Mouse (Mus musculus): ENCODE data around the gene Plscr3. TPM values are rescaled to one million over a fixed set of nuclear protein-coding genes. Genes with fewer than 3 reads are reported as not detected.
A peak's percentile ranks its signal among the peaks of the same experiment; 100 is the strongest.

The Plscr3 gene
- polyA plus RNA-seq, 1 experiment from 2014 or later = 82.9 TPM

- POLR2A ChIA-PET = interaction anchor here (1.7 kb wide), 1 partner anchor 14 kb away, joined by 6 read pairs; the partner anchor contains the start of genes 2810408A11Rik and Neurl4
- DNase-seq (ENCODE audit: low read depth, low spot score) (no peak), ATAC-seq (no peak)
- H3K27me3 ChIP-seq = no peaks in the 10 kb centered on the region
- TF ChIP-seq CTCF (IDR thresholded peaks at IDR 0.05) = no peak
- CTCF ChIA-PET = interaction anchor here (0.9 to 3.7 kb wide), 7 partner anchors 10 to 202 kb away, joined by 3 to 19 read pairs (median 3); partner anchors contain the start of genes 2810408A11Rik, Neurl4 and Tnfsf13
- in situ Hi-C loops (cut with MboI; ENCODE audit: low pct_unique_long_range_greater_than_20kb) = no loop called here
Measured at GRCm38 (mm10) chr11:69886907-69887635, 40.9 kb downstream of the Plscr3 start.

DNA sequence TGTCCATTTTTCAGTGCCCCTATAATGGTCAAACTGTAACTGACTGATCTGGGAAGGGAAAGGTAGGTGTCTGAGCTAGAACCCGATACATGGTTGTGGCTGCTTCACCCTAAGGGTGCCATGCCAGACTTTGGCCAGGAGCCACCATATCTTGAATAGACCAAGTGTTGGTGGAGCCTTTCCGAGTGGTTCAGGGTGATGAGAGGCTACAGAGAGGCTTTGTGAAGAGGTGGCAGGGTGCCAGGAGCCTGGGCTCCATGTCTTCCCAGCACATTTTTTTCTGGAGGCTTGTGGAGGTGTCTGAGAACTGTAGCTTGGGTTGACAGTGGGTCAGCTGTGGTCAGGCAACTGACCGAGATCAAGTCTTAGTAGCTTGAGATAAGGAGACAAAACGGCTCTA lies 45.3 kb downstream of the Plscr3 start:
- ChIA-PET POLR2A (no interaction called here), CTCF (no interaction called here)
- in situ Hi-C loops (cut with MboI; ENCODE audit: low pct_unique_long_range_greater_than_20kb) = no loop called here
- ATAC-seq (no peak), DNase-seq (ENCODE audit: low read depth, low spot score) (no peak)
- no peak for TF ChIP-seq CTCF (IDR thresholded peaks at IDR 0.05)
- no peaks in the 10 kb centered on the region for H3K27me3 ChIP-seq

DNA sequence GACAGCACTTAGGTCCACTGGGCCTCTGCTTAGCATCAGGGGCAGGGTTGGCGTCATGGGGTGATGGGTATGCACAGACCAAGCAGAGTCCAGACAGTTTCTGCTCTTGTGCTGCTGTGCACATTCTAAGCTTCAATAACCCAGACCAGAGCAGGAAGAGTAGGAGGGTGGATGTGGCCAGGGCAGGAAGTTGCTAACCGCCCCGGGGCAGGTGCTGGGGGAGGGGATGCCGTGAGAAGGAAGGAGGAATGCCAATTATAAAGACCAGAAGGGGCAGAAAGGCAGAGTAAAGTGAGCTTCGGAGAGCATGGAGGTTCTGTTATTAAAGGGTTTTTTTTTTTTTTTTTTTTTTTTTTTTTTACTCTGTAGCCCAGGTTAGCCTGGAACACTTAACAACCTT lies 48.5 kb downstream of the Plscr3 start:
- DNase-seq (ENCODE audit: low read depth, low spot score) (no peak), ATAC-seq (no peak)
- in situ Hi-C loops (cut with MboI; ENCODE audit: low pct_unique_long_range_greater_than_20kb) = no loop called here
- POLR2A ChIA-PET = no interaction called here
- CTCF ChIA-PET = interaction anchor here (0.7 kb wide), 1 partner anchor 11 kb away, joined by 4 read pairs; no protein-coding TSS in a partner anchor
- no peaks in the 10 kb centered on the region for H3K27me3 ChIP-seq
- no peak for TF ChIP-seq CTCF (IDR thresholded peaks at IDR 0.05)

DNA sequence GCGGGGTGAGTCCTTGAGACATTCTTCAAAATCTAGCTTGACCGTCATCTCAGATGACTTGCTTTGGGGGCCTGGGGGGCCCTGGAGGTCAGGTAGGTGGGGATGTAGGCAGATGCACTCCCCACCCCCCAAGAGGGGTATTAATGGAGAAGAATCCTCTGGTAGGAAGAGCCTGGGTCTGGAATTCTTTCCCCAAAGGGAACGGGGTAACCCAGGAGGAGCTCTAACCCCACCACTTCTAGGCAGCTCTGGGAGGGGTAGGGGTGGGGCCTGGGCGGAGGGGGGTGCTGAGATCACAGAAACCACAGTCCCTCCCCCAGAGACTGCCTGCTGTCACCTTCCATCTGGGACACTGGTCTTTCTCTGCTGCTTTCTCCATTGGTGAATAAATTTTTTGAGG lies 49.1 kb downstream of the Plscr3 start, which contains the start of gene Acap1:
Acap1 (minus strand) TSS at position 249 of the 400 bp plus-strand sequence.
- TF ChIP-seq CTCF (IDR thresholded peaks at IDR 0.05) = no peak
- DNase-seq (ENCODE audit: low read depth, low spot score) = no peak
- no peak for ATAC-seq
- in situ Hi-C loops (cut with MboI; ENCODE audit: low pct_unique_long_range_greater_than_20kb) = no loop called here
- POLR2A ChIA-PET = no interaction called here
- CTCF ChIA-PET = interaction anchor here (0.7 kb wide), 1 partner anchor 12 kb away, joined by 4 read pairs; no protein-coding TSS in a partner anchor
- no peaks in the 10 kb centered on the region for H3K27me3 ChIP-seq

- in situ Hi-C loops (cut with MboI; ENCODE audit: low pct_unique_long_range_greater_than_20kb) = no loop called here
- CTCF ChIA-PET = interaction anchor here (1.6 to 2.7 kb wide), 4 partner anchors 12 to 49 kb away, joined by 3 to 19 read pairs (median 7); partner anchors contain the start of gene Kctd11
- DNase-seq (ENCODE audit: low read depth, low spot score) (no peak), ATAC-seq (no peak)
- TF ChIP-seq CTCF (IDR thresholded peaks at IDR 0.05) = no peak
- POLR2A ChIA-PET = interaction anchor here (0.6 to 2.8 kb wide), 6 partner anchors 16 to 863 kb away, joined by 3 to 16 read pairs (median 6); partner anchors contain the start of genes Kctd11 and Phf23
- no peaks in the 10 kb centered on the region for H3K27me3 ChIP-seq
Measured at GRCm38 (mm10) chr11:69899870-69900269, 53.7 kb downstream of the Plscr3 start.

DNA sequence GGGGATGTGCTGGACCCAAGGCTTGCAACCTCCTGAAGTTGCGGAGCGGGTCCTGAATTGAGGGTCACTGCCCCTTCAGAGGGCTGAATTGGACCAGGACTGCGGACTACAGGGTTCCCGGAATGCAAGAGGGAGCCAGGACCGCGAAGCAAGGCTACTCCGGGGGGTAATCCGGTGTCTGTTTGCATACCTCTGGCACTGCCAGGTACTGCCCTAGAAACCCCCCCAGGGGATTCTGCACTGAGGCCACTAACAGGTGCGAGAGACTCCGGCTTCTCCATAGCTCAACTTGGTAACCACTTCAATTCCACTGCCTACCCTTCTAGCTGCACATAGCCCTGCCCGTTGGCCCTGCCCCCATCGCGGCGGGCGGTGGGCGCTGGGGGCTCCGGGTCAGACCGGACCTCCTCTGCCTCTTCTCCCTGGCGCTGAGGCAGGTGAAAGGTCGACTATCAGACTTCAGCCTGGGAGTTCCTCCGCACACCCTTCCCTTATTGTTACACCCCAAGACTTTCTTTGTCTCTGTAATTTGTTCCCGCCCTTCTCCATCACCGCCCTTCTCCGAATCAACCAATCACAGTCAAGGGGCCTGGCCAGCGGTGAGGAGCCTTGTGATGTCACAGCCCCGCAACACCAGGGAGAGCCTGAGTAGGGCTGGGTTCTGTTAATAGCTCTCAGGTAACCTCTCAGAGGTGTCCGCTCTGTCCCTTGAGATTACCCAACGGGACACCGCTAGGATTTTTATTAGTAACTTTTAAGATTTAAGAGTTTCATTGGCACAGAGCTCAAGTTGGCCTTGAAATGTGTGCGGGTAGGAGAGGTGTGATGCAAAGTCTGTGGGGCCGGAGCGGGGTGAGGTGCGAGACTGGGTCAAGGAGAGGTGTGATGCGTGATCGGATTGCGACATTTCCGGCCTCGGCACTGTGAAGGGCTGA lies 54.6 kb downstream of the Plscr3 start, which contains the start of the genes 2810408A11Rik and Neurl4:
2810408A11Rik (minus strand) TSS at position 517 of the 935 bp plus-strand sequence.
Neurl4 (plus strand) TSS at position 602 of the 935 bp plus-strand sequence.
- DNase-seq (ENCODE audit: low read depth, low spot score) (peak; percentile 84), ATAC-seq (peak; percentile 83)
- in situ Hi-C loops (cut with MboI; ENCODE audit: low pct_unique_long_range_greater_than_20kb) = no loop called here
- ChIA-PET POLR2A (interaction anchor here (0.7 to 2.8 kb wide), 8 partner anchors 10 to 219 kb away, joined by 3 to 16 read pairs (median 5); partner anchors contain the start of genes Kctd11, Phf23 and Senp3), CTCF (interaction anchor here (1.0 to 2.7 kb wide), 5 partner anchors 13 to 48 kb away, joined by 3 to 19 read pairs (median 3); partner anchors contain the start of gene Kctd11)
- H3K27me3 ChIP-seq = no peaks in the 10 kb centered on the region
- no peak for TF ChIP-seq CTCF (IDR thresholded peaks at IDR 0.05)

GRCm38 (mm10) chr11:69901406-69901846 lies 55.2 kb downstream of the Plscr3 start:
- TF ChIP-seq CTCF (IDR thresholded peaks at IDR 0.05) = no peak
- in situ Hi-C loops (cut with MboI; ENCODE audit: low pct_unique_long_range_greater_than_20kb) = no loop called here
- ATAC-seq = peak; percentile 28
- ChIA-PET POLR2A (interaction anchor here (1.0 to 2.8 kb wide), 4 partner anchors 13 to 220 kb away, joined by 3 to 16 read pairs (median 6); partner anchors contain the start of genes Kctd11 and Senp3), CTCF (interaction anchor here (1.0 to 2.7 kb wide), 3 partner anchors 13 to 48 kb away, joined by 3 to 19 read pairs (median 3); no protein-coding TSS in a partner anchor)
- H3K27me3 ChIP-seq = no peaks in the 10 kb centered on the region
- DNase-seq (ENCODE audit: low read depth, low spot score) = peak; percentile 94

Other genes starting within 250 kb of the Plscr3 start
- 0.80 TPM for gene Atp1b2, start 240.4 kb upstream of the Plscr3 start, polyA plus RNA-seq (2021)
- not detected for gene Shbg, start 228.5 kb upstream of the Plscr3 start, polyA plus RNA-seq (2021)
- 5.2 TPM for gene Sat2, start 224.4 kb upstream of the Plscr3 start, polyA plus RNA-seq (2021)
- gene Fxr2, start 213.4 kb upstream of the Plscr3 start, polyA plus RNA-seq (2021) = 82.4 TPM
- 0.15 TPM for gene Sox15, start 191.1 kb upstream of the Plscr3 start, polyA plus RNA-seq (2021)
- gene Mpdu1, start 183.7 kb upstream of the Plscr3 start, polyA plus RNA-seq (2021) = 84.1 TPM
- 4.4 TPM for gene Cd68, start 180.2 kb upstream of the Plscr3 start, polyA plus RNA-seq (2021)
- gene Eif4a1, start 174.0 kb upstream of the Plscr3 start, polyA plus RNA-seq (2021) = 592 TPM
- 116 TPM for gene Senp3, start 164.3 kb upstream of the Plscr3 start, polyA plus RNA-seq (2021)
- 5.0 TPM for gene Tnfsf13, start 160.6 kb upstream of the Plscr3 start, polyA plus RNA-seq (2021)
- 26.6 TPM for gene Tnfsf12, start 150.5 kb upstream of the Plscr3 start, polyA plus RNA-seq (2021)
- 7.2 TPM for gene Tnfsfm13, start 150.3 kb upstream of the Plscr3 start, polyA plus RNA-seq (2021)
- gene Polr2a, start 87.7 kb upstream of the Plscr3 start, polyA plus RNA-seq (2021) = 96.2 TPM
- 0.32 TPM for gene Slc35g3, start 84.4 kb upstream of the Plscr3 start, polyA plus RNA-seq (2021)
- gene Zbtb4, start 80.5 kb upstream of the Plscr3 start, polyA plus RNA-seq (2021) = 36.9 TPM
- gene Chrnb1, start 50.4 kb upstream of the Plscr3 start, polyA plus RNA-seq (2021) = 27.7 TPM
- 0.03 TPM for gene Fgf11, start 44.5 kb upstream of the Plscr3 start, polyA plus RNA-seq (2021)
- 1.1 TPM for gene Tmem102, start 40.8 kb upstream of the Plscr3 start, polyA plus RNA-seq (2021)
- not detected for gene Gm39566, start 31.1 kb upstream of the Plscr3 start, polyA plus RNA-seq (2021)
- gene Spem2, start 27.9 kb upstream of the Plscr3 start, polyA plus RNA-seq (2021) = not detected
- 0.09 TPM for gene Spem1, start 24.2 kb upstream of the Plscr3 start, polyA plus RNA-seq (2021)
- gene Nlgn2, start 8.6 kb upstream of the Plscr3 start, polyA plus RNA-seq (2021) = 35.0 TPM
- 158 TPM for gene Tmem256, start 7.9 kb upstream of the Plscr3 start, polyA plus RNA-seq (2021)
- not detected for gene Tnk1, start 12.4 kb downstream of the Plscr3 start, polyA plus RNA-seq (2021)
- 0.12 TPM for gene Tmem95, start 31.6 kb downstream of the Plscr3 start, polyA plus RNA-seq (2021)
- 8.4 TPM for gene Kctd11, start 35.0 kb downstream of the Plscr3 start, polyA plus RNA-seq (2021)
- gene Acap1, start 49.2 kb downstream of the Plscr3 start, polyA plus RNA-seq (2021) = 0.40 TPM
- 3.6 TPM for gene 2810408A11Rik, start 54.6 kb downstream of the Plscr3 start, polyA plus RNA-seq (2021)
- gene Neurl4, start 54.7 kb downstream of the Plscr3 start, polyA plus RNA-seq (2021) = 53.3 TPM
- gene Gps2, start 67.5 kb downstream of the Plscr3 start, polyA plus RNA-seq (2021) = 55.6 TPM
- gene Eif5a, start 75.6 kb downstream of the Plscr3 start, polyA plus RNA-seq (2021) = 768 TPM
- 2.4 TPM for gene Ybx2, start 89.4 kb downstream of the Plscr3 start, polyA plus RNA-seq (2021)
- gene Slc2a4, start 101.8 kb downstream of the Plscr3 start, polyA plus RNA-seq (2021) = 0.13 TPM
- gene Cldn7, start 118.4 kb downstream of the Plscr3 start, polyA plus RNA-seq (2021) = not detected
- gene Ctdnep1, start 134.8 kb downstream of the Plscr3 start, polyA plus RNA-seq (2021) = 174 TPM
- 76.4 TPM for gene Elp5, start 136.1 kb downstream of the Plscr3 start, polyA plus RNA-seq (2021)
- gene Gabarap, start 144.8 kb downstream of the Plscr3 start, polyA plus RNA-seq (2021) = 528 TPM
- gene Phf23, start 149.4 kb downstream of the Plscr3 start, polyA plus RNA-seq (2021) = 76.1 TPM
- 41.6 TPM for gene Dvl2, start 154.2 kb downstream of the Plscr3 start, polyA plus RNA-seq (2021)
- 234 TPM for gene Acadvl, start 169.0 kb downstream of the Plscr3 start, polyA plus RNA-seq (2021)
- 48.1 TPM for gene Dlg4, start 170.6 kb downstream of the Plscr3 start, polyA plus RNA-seq (2021)
- gene Asgr1, start 207.7 kb downstream of the Plscr3 start, polyA plus RNA-seq (2021) = not detected
- not detected for gene Asgr2, start 246.3 kb downstream of the Plscr3 start, polyA plus RNA-seq (2021)